Mouse (Mus musculus): ENCODE data around the gene Cd48.
"Not testable (repeated sequence)": the region's sequence is repeated elsewhere in the genome, so short reads cannot be mapped to it uniquely, and the experiment has no call there.

Gene Cd48

GRCm38 (mm10) chr1:171693918-171694317, 12.1 kb downstream of the Cd48 start:
- no peak for DNase-seq (ENCODE audit: extremely low read depth, low read depth)

- no peak for DNase-seq (ENCODE audit: extremely low read depth, low read depth)
Measured at GRCm38 (mm10) chr1:171698983-171699382, 17.2 kb downstream of the Cd48 start.

- not testable (repeated sequence) for DNase-seq (ENCODE audit: extremely low read depth, low read depth)
Measured at GRCm38 (mm10) chr1:171713736-171714135, 31.9 kb downstream of the Cd48 start.

GRCm38 (mm10) chr1:171715434-171715833, 33.6 kb downstream of the Cd48 start:
- no peak for DNase-seq (ENCODE audit: extremely low read depth, low read depth)

- no peak for DNase-seq (ENCODE audit: extremely low read depth, low read depth)
Measured at GRCm38 (mm10) chr1:171716232-171716631, 34.4 kb downstream of the Cd48 start.

GRCm38 (mm10) chr1:171731195-171731594, 49.4 kb downstream of the Cd48 start:
- no peak for DNase-seq (ENCODE audit: extremely low read depth, low read depth)

GRCm38 (mm10) chr1:171734898-171735297, 53.1 kb downstream of the Cd48 start:
- DNase-seq (ENCODE audit: extremely low read depth, low read depth), result no peak

GRCm38 (mm10) chr1:171748127-171748969, 66.5 kb downstream of the Cd48 start:
- DNase-seq (ENCODE audit: extremely low read depth, low read depth), result peak; percentile 69
